Mouse (Mus musculus): ENCODE data around the gene Mybbp1a. TPM values are rescaled to one million over a fixed set of nuclear protein-coding genes. Genes with fewer than 3 reads are reported as not detected.

Gene Mybbp1a
- polyA plus RNA-seq, 1 experiment from 2014 or later, result 63.1 TPM

DNA sequence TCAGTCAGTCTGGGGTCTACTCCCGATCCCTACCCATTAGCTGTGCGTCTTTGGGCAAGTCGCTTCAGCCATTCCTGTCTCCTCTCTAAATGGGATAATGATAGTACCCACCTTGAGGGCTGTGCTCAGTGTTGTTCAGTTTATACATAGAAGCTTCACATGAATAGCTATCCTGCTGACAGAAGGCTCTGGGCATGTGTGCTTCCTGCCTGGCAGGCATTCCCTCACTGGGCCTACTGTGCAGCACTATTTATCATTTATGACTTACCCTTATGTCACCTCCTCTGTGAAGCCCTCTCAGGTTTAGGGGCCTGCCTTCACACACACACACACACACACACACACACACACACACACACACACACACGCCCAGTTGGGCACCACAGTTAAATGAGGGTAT is 59.0 kb downstream of the Mybbp1a start:
- no peaks in the 10 kb centered on the region for H3K27me3 ChIP-seq (replicated peaks)
- H3K4me1 ChIP-seq, result peaks cover 37% of the 10 kb centered on the region
- no peak for ATAC-seq (ENCODE audit: low FRiP score)
- 82% methylated on average over 4 of the region's 4 CpGs for WGBS
- no peaks in the 10 kb centered on the region for H3K36me3 ChIP-seq
- no peak overlapping the region for H3K4me2 ChIP-seq
- no peak overlapping the region for H3K27ac ChIP-seq (replicated peaks)
- H3K9ac ChIP-seq (replicated peaks), result no peak overlapping the region
- H3K9me3 ChIP-seq (replicated peaks), result no peaks in the 10 kb centered on the region
- no peak overlapping the region for H3K4me3 ChIP-seq (replicated peaks)

Other genes starting within 250 kb of the Mybbp1a start
- 1.00 and 1.4 TPM in 2 replicates for gene Gm43951, start 234.5 kb upstream of the Mybbp1a start, polyA plus RNA-seq (2015; fragmentation: Nextera tagmentation; extraction: Ambion mirVana)
- gene 4933427D14Rik, start 233.9 kb upstream of the Mybbp1a start, polyA plus RNA-seq (2015; fragmentation: Nextera tagmentation; extraction: Ambion mirVana), result 15.7 and 16.4 TPM in 2 replicates
- 162 and 174 TPM in 2 replicates for gene Txndc17, start 233.8 kb upstream of the Mybbp1a start, polyA plus RNA-seq (2015; fragmentation: Nextera tagmentation; extraction: Ambion mirVana)
- 49.5 and 55.3 TPM in 2 replicates for gene Med31, start 225.8 kb upstream of the Mybbp1a start, polyA plus RNA-seq (2015; fragmentation: Nextera tagmentation; extraction: Ambion mirVana)
- gene Slc13a5, start 174.1 kb upstream of the Mybbp1a start, polyA plus RNA-seq (2015; fragmentation: Nextera tagmentation; extraction: Ambion mirVana), result 1.8 TPM in 2 replicates
- gene Xaf1, start 139.7 kb upstream of the Mybbp1a start, polyA plus RNA-seq (2015; fragmentation: Nextera tagmentation; extraction: Ambion mirVana), result 3.0 and 10.6 TPM in 2 replicates
- gene Fbxo39, start 126.9 kb upstream of the Mybbp1a start, polyA plus RNA-seq (2015; fragmentation: Nextera tagmentation; extraction: Ambion mirVana), result not detected in 2 replicates
- gene Tekt1, start 78.9 kb upstream of the Mybbp1a start, polyA plus RNA-seq (2015; fragmentation: Nextera tagmentation; extraction: Ambion mirVana), result 4.6 and 5.9 TPM in 2 replicates
- 10.2 and 16.1 TPM in 2 replicates for gene Smtnl2, start 29.6 kb upstream of the Mybbp1a start, polyA plus RNA-seq (2015; fragmentation: Nextera tagmentation; extraction: Ambion mirVana)
- gene Ggt6, start 5.8 kb upstream of the Mybbp1a start, polyA plus RNA-seq (2015; fragmentation: Nextera tagmentation; extraction: Ambion mirVana), result 1.2 TPM in 1 of 2 replicates, not detected in the other
- gene Spns2, start 48.5 kb downstream of the Mybbp1a start, polyA plus RNA-seq (2015; fragmentation: Nextera tagmentation; extraction: Ambion mirVana), result 9.4 and 12.6 TPM in 2 replicates
- 0.06 and 1.1 TPM in 2 replicates for gene Spns3, start 109.2 kb downstream of the Mybbp1a start, polyA plus RNA-seq (2015; fragmentation: Nextera tagmentation; extraction: Ambion mirVana)
- gene Ube2g1, start 165.9 kb downstream of the Mybbp1a start, polyA plus RNA-seq (2015; fragmentation: Nextera tagmentation; extraction: Ambion mirVana), result 76.2 and 77.3 TPM in 2 replicates
- gene Ankfy1, start 248.7 kb downstream of the Mybbp1a start, polyA plus RNA-seq (2015; fragmentation: Nextera tagmentation; extraction: Ambion mirVana), result 19.0 and 19.7 TPM in 2 replicates

Data from neural tube, embryonic 15.5 days (tissue).